Mouse (Mus musculus) bone marrow macrophage, adult 2 months (primary cell): Measurements from ENCODE around the gene Hoxa1.

Experiments used
- CTCF ChIP-seq: IDR thresholded peaks from 2 replicates; pipeline ENCODE4 v1.5.1; 2012; ENCODE audit warnings: low read depth, mild to moderate bottlenecking, low read length, moderate library complexity
- POLR2A ChIP-seq: IDR thresholded peaks from 2 replicates; pipeline ENCODE4 v1.6.1; 2012; ENCODE audit warnings: mild to moderate bottlenecking, low read depth, low read length, borderline replicate concordance

- no peak for TF ChIP-seq CTCF
- no peak for TF ChIP-seq POLR2A
Measured at GRCm38 (mm10) chr6:52202362-52203120, 44.4 kb upstream of the Hoxa1 start.
